Mouse (Mus musculus): Measurements from ENCODE around the gene Ror1. TPM values are rescaled to one million over a fixed set of nuclear protein-coding genes. Genes with fewer than 3 reads are reported as not detected.

The Ror1 gene
- polyA plus RNA-seq, 1 experiment from 2014 or later: 12.4 TPM

DNA sequence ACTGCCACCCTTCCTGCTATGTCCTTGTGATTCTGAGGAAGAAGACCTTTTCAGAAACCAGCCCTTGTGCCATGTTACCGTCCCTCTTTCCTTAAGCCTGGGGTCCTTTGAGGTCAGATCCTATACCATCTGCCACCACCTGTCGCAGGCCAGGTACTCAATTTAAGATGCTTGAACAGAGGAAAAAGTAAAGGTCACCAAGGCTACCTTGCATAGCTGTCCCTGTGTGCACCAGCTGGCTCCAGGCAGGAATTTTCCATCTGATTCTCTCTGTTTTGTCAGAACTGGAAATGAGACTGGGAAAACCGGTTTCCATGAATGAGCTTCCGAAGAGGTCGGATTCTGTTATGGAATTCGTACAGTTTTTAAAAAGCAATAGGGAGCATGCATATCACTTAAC is 294.8 kb downstream of the Ror1 start:
- Histone ChIP-seq H3K4me1 (ENCODE audit: control insufficient read depth in 2 of 2, insufficient read depth in 2 of 2, low read length in 2 of 2) (peaks cover 0 to 15% of the 10 kb centered on the region in 2 experiments; a peak in 3 of 4 replicates), H3K4me3 (ENCODE audit: control insufficient read depth in 1 of 2, insufficient read depth in 1 of 2, low read depth in 1 of 2, low read length in 2 of 2) (no peak overlapping the region), H3K9ac (ENCODE audit: low read length) (no peak overlapping the region), H3K27me3 (ENCODE audit: control insufficient read depth, insufficient read depth, low read length) (no peaks in the 10 kb centered on the region), H3K27ac (replicated peaks in 1 of 2; ENCODE audit: control insufficient read depth in 1 of 2, insufficient read depth in 1 of 2, low read depth in 2 of 2, low read length in 2 of 2) (no peak overlapping the region), H3K36me3 (ENCODE audit: control insufficient read depth, insufficient read depth, low read length) (no peaks in the 10 kb centered on the region), H3K4me2 (ENCODE audit: low read length) (no peak overlapping the region), H3K9me3 (ENCODE audit: control insufficient read depth, low read length) (no peaks in the 10 kb centered on the region)
- no peak for ATAC-seq (ENCODE audit: insufficient number of reproducible peaks, insufficient read depth, low FRiP score, low read depth)
- 89% methylated on average over 6 of the region's 6 CpGs for WGBS

DNA sequence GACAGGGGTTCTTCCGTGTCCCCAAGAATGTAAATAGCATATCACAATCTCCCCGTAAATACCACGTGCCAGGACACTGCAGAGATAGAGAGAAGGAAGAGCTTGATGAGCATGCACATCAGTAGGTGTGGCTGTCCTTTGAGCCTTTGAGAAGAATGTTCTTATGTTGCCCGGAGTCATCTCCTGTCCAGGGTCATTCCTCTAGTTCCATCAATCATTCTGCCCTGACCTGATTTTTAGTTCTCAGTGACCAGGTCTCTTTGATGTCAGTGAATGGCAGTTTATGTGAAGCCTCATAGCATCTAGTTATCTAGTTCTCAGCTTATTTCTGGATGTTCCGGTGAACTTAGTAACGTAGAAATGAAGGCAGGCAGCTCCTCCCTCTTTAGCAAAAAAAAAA is 295.4 kb downstream of the Ror1 start:
- Histone ChIP-seq H3K27me3 (ENCODE audit: control insufficient read depth, insufficient read depth, low read length) (no peaks in the 10 kb centered on the region), H3K36me3 (ENCODE audit: control insufficient read depth, insufficient read depth, low read length) (no peaks in the 10 kb centered on the region), H3K4me2 (ENCODE audit: low read length) (no peak overlapping the region), H3K27ac (replicated peaks in 1 of 2; ENCODE audit: control insufficient read depth in 1 of 2, insufficient read depth in 1 of 2, low read depth in 2 of 2, low read length in 2 of 2) (no peak overlapping the region), H3K9ac (ENCODE audit: low read length) (no peak overlapping the region), H3K9me3 (ENCODE audit: control insufficient read depth, low read length) (no peaks in the 10 kb centered on the region), H3K4me3 (ENCODE audit: control insufficient read depth in 1 of 2, insufficient read depth in 1 of 2, low read depth in 1 of 2, low read length in 2 of 2) (no peak overlapping the region), H3K4me1 (ENCODE audit: control insufficient read depth in 2 of 2, insufficient read depth in 2 of 2, low read length in 2 of 2) (peaks cover 0 to 15% of the 10 kb centered on the region in 2 experiments; a peak in 3 of 4 replicates)
- WGBS: 78% methylated on average over 6 of the region's 6 CpGs
- no peak for ATAC-seq (ENCODE audit: insufficient number of reproducible peaks, insufficient read depth, low FRiP score, low read depth)

DNA sequence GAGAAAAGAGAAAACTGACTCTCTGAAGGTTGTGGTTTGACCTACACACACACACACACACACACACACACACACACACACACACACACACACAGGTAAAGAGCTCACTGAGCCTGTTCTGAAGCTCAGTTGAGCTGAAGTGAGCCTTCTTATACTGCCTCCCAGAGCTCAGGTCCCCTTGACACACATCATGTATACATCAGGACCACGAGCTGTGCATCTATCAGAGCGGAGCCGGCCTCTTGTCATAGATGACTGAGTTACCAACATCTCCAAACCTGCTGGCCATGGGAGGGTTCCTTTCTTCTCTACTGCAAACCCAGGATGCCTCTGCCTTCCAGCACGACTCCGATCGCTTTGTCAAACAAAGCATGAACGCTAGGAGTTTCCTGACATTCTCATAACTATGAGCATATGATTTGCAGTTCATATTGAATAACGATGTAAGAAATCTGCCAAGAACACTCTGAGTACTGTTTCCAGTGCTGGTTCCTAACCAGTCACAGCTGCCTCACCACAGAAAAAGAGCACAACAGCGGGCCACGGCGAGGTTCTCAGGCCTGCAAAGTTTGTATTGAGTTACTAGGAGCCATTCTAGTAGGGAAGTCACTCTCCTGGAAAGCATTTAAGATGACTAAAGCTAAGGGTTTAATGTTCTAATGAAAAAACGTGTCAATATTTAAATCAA is 297.9 kb downstream of the Ror1 start:
- no peak for ATAC-seq (ENCODE audit: insufficient number of reproducible peaks, insufficient read depth, low FRiP score, low read depth)
- H3K4me2 ChIP-seq (ENCODE audit: low read length): no peak overlapping the region
- peaks cover 0 to 7% of the 10 kb centered on the region in 2 experiments; a peak in 2 of 4 replicates for H3K4me1 ChIP-seq (ENCODE audit: control insufficient read depth in 2 of 2, insufficient read depth in 2 of 2, low read length in 2 of 2)
- no peaks in the 10 kb centered on the region for H3K27me3 ChIP-seq (ENCODE audit: control insufficient read depth, insufficient read depth, low read length)
- no peaks in the 10 kb centered on the region for H3K36me3 ChIP-seq (ENCODE audit: control insufficient read depth, insufficient read depth, low read length)
- no peak overlapping the region for H3K4me3 ChIP-seq (ENCODE audit: control insufficient read depth in 1 of 2, insufficient read depth in 1 of 2, low read depth in 1 of 2, low read length in 2 of 2)
- H3K9ac ChIP-seq (ENCODE audit: low read length): no peak overlapping the region
- H3K27ac ChIP-seq (replicated peaks in 1 of 2; ENCODE audit: control insufficient read depth in 1 of 2, insufficient read depth in 1 of 2, low read depth in 2 of 2, low read length in 2 of 2): no peak overlapping the region
- WGBS: 80% methylated on average over 12 of the region's 12 CpGs
- no peaks in the 10 kb centered on the region for H3K9me3 ChIP-seq (ENCODE audit: control insufficient read depth, low read length)

DNA sequence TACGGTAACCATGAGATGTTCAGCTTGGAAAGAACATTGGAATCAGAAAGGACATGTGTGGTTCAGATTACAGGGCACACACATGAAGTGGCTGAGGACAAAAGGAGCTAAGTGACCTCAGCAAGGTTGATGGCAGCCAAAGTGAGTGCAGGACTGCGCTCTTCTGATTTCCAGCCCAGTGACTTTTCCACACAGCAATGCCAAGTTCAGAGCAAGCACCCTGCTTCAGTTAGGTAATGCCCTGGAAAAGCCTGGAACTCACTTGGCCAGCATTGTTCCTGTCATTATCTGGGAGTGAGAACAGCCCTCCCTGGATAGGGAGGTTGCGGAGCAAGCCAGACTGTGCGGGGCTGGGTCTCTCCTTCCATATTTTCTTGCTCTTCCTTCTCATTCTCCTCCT is 299.8 kb downstream of the Ror1 start:
- Histone ChIP-seq H3K27ac (replicated peaks in 1 of 2; ENCODE audit: control insufficient read depth in 1 of 2, insufficient read depth in 1 of 2, low read depth in 2 of 2, low read length in 2 of 2) (peak overlapping the region in 1 of 2 experiments; percentile 16; a peak in 2 of 4 replicates), H3K27me3 (ENCODE audit: control insufficient read depth, insufficient read depth, low read length) (no peaks in the 10 kb centered on the region), H3K4me2 (ENCODE audit: low read length) (no peak overlapping the region), H3K9ac (ENCODE audit: low read length) (no peak overlapping the region), H3K9me3 (ENCODE audit: control insufficient read depth, low read length) (no peaks in the 10 kb centered on the region), H3K36me3 (ENCODE audit: control insufficient read depth, insufficient read depth, low read length) (no peaks in the 10 kb centered on the region), H3K4me1 (ENCODE audit: control insufficient read depth in 2 of 2, insufficient read depth in 2 of 2, low read length in 2 of 2) (peaks cover 0 to 7% of the 10 kb centered on the region in 2 experiments; a peak in 2 of 4 replicates), H3K4me3 (ENCODE audit: control insufficient read depth in 1 of 2, insufficient read depth in 1 of 2, low read depth in 1 of 2, low read length in 2 of 2) (no peak overlapping the region)
- 66% methylated on average over 4 of the region's 4 CpGs for WGBS
- ATAC-seq (ENCODE audit: insufficient number of reproducible peaks, insufficient read depth, low FRiP score, low read depth): no peak; the same call in 1 of the 2 replicates

DNA sequence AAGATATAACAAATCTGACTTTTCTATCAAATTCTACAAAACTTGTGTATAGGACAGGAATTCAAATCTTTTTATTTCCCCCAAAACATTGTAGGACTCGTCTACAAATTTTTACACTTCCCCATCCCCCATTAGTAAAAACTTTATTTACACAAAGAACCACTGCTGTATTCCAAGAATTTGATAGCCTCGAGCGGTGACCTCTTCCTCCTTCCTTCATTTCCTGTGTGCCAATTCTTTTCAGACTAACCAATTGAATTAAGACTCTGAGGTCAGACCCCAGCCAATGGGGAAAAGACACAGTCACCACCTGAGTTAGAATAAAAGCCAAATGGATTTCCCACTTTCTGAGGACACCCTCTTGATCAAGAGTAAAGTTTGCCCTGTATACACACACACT is 302.5 kb downstream of the Ror1 start:
- Histone ChIP-seq H3K4me1 (ENCODE audit: control insufficient read depth in 2 of 2, insufficient read depth in 2 of 2, low read length in 2 of 2) (peaks cover 8 to 20% of the 10 kb centered on the region in 2 experiments), H3K36me3 (ENCODE audit: control insufficient read depth, insufficient read depth, low read length) (no peaks in the 10 kb centered on the region), H3K4me2 (ENCODE audit: low read length) (no peak overlapping the region), H3K9ac (ENCODE audit: low read length) (no peak overlapping the region), H3K9me3 (ENCODE audit: control insufficient read depth, low read length) (no peaks in the 10 kb centered on the region), H3K27ac (replicated peaks in 1 of 2; ENCODE audit: control insufficient read depth in 1 of 2, insufficient read depth in 1 of 2, low read depth in 2 of 2, low read length in 2 of 2) (no peak overlapping the region), H3K27me3 (ENCODE audit: control insufficient read depth, insufficient read depth, low read length) (no peaks in the 10 kb centered on the region), H3K4me3 (ENCODE audit: control insufficient read depth in 1 of 2, insufficient read depth in 1 of 2, low read depth in 1 of 2, low read length in 2 of 2) (no peak overlapping the region)
- WGBS: 68% methylated on average over 3 of the region's 3 CpGs
- no peak for ATAC-seq (ENCODE audit: insufficient number of reproducible peaks, insufficient read depth, low FRiP score, low read depth)

- WGBS: 32% methylated on average over 3 of the region's 3 CpGs
Measured at GRCm38 (mm10) chr4:100401078-100401477, 305.5 kb downstream of the Ror1 start.

GRCm38 (mm10) chr4:100401581-100402470 is 306.2 kb downstream of the Ror1 start:
- no peak overlapping the region for H3K9ac ChIP-seq (ENCODE audit: low read length)
- H3K4me2 ChIP-seq (ENCODE audit: low read length): no peak overlapping the region
- no peaks in the 10 kb centered on the region for H3K9me3 ChIP-seq (ENCODE audit: control insufficient read depth, low read length)
- peaks cover 8 to 20% of the 10 kb centered on the region in 2 experiments for H3K4me1 ChIP-seq (ENCODE audit: control insufficient read depth in 2 of 2, insufficient read depth in 2 of 2, low read length in 2 of 2)
- H3K27ac ChIP-seq (replicated peaks in 1 of 2; ENCODE audit: control insufficient read depth in 1 of 2, insufficient read depth in 1 of 2, low read depth in 2 of 2, low read length in 2 of 2): peak overlapping the region in 1 of 2 experiments; percentile 29; a peak in 1 of 4 replicates
- 69% methylated on average over 14 of the region's 14 CpGs for WGBS
- H3K27me3 ChIP-seq (ENCODE audit: control insufficient read depth, insufficient read depth, low read length): no peaks in the 10 kb centered on the region
- ATAC-seq (ENCODE audit: insufficient number of reproducible peaks, insufficient read depth, low FRiP score, low read depth): no peak
- no peak overlapping the region for H3K4me3 ChIP-seq (ENCODE audit: control insufficient read depth in 1 of 2, insufficient read depth in 1 of 2, low read depth in 1 of 2, low read length in 2 of 2)
- H3K36me3 ChIP-seq (ENCODE audit: control insufficient read depth, insufficient read depth, low read length): no peaks in the 10 kb centered on the region

More at GRCm38 (mm10) chr4:100401078-100401477, 305.5 kb downstream of the Ror1 start:
- Histone ChIP-seq H3K4me3 (ENCODE audit: control insufficient read depth in 1 of 2, insufficient read depth in 1 of 2, low read depth in 1 of 2, low read length in 2 of 2) (no peak overlapping the region), H3K9ac (ENCODE audit: low read length) (no peak overlapping the region), H3K9me3 (ENCODE audit: control insufficient read depth, low read length) (no peaks in the 10 kb centered on the region), H3K4me2 (ENCODE audit: low read length) (no peak overlapping the region), H3K27me3 (ENCODE audit: control insufficient read depth, insufficient read depth, low read length) (no peaks in the 10 kb centered on the region), H3K27ac (replicated peaks in 1 of 2; ENCODE audit: control insufficient read depth in 1 of 2, insufficient read depth in 1 of 2, low read depth in 2 of 2, low read length in 2 of 2) (peak overlapping the region in 1 of 2 experiments; percentile 29; a peak in 1 of 4 replicates), H3K36me3 (ENCODE audit: control insufficient read depth, insufficient read depth, low read length) (no peaks in the 10 kb centered on the region), H3K4me1 (ENCODE audit: control insufficient read depth in 2 of 2, insufficient read depth in 2 of 2, low read length in 2 of 2) (peaks cover 8 to 13% of the 10 kb centered on the region in 2 experiments)
- ATAC-seq (ENCODE audit: insufficient number of reproducible peaks, insufficient read depth, low FRiP score, low read depth): no peak
